Mouse (Mus musculus) MEL (cell line): ENCODE measurements around the gene She.

Source experiments
- CTCF ChIP-seq, 3 experiments: IDR thresholded peaks in 2 of 3; conservative IDR thresholded peaks in 1 of 3; 2 replicates each; pipeline ENCODE4 v1.5.1; 2011 to 2012; ENCODE audit warnings: low read length in 3 of 3, low read depth in 2 of 3, mild to moderate bottlenecking in 2 of 3, improper control_type of control experiment in 1 of 3, inconsistent platforms in 1 of 3, mixed read lengths in 1 of 3, moderate library complexity in 1 of 3; ENCODE audit not compliant: control insufficient read depth in 1 of 3, insufficient read depth in 1 of 3, poor library complexity in 1 of 3, severe bottlenecking in 1 of 3
- ELF1 ChIP-seq: IDR thresholded peaks from 2 replicates; pipeline ENCODE4 v1.6.1; 2014; ENCODE audit warnings: low read depth, mild to moderate bottlenecking, inconsistent platforms, low read length, improper control_type of control experiment, moderate library complexity
- EP300 ChIP-seq, 2 experiments: IDR thresholded peaks; 2 replicates each; pipeline ENCODE4 v1.6.1; 2011; ENCODE audit warnings: improper control_type of control experiment in 2 of 2, low read length in 2 of 2, low read depth in 1 of 2, mild to moderate bottlenecking in 1 of 2
- GABPA ChIP-seq: IDR thresholded peaks from 2 replicates; pipeline ENCODE4 v1.6.1; 2012; ENCODE audit warnings: low read depth, mild to moderate bottlenecking, inconsistent platforms, low read length, improper control_type of control experiment, moderate library complexity
- GATA1 ChIP-seq: IDR thresholded peaks from 2 replicates; pipeline ENCODE4 v1.6.1; 2011; ENCODE audit warnings: low read depth, low read length, improper control_type of control experiment
- HCFC1 ChIP-seq: IDR thresholded peaks from 2 replicates; pipeline ENCODE4 v1.6.1; 2012; ENCODE audit warnings: low read depth, mild to moderate bottlenecking, inconsistent platforms, low read length, improper control_type of control experiment, moderate library complexity
- KAT2A ChIP-seq: conservative IDR thresholded peaks from 2 replicates; pipeline ENCODE4 v1.6.1; 2012; ENCODE audit warnings: low read depth, low read length, improper control_type of control experiment, inconsistent platforms
- NELFE ChIP-seq: IDR thresholded peaks from 2 replicates; pipeline ENCODE4 v1.6.1; 2011; ENCODE audit warnings: low read depth, low read length, improper control_type of control experiment
- POLR2A ChIP-seq, 2 experiments: IDR thresholded peaks; 2 replicates each; pipeline ENCODE4 v1.6.1; 2011 to 2012; ENCODE audit warnings: low read length in 2 of 2, mild to moderate bottlenecking in 2 of 2, control low read depth in 1 of 2, improper control_type of control experiment in 1 of 2, low read depth in 1 of 2, moderate library complexity in 1 of 2; ENCODE audit not compliant: control insufficient read depth in 1 of 2, insufficient read depth in 1 of 2, poor library complexity in 1 of 2
- TBP ChIP-seq: IDR thresholded peaks from 2 replicates; pipeline ENCODE4 v1.8.0; 2011; ENCODE audit warnings: low read depth, low read length, improper control_type of control experiment
- USF1 ChIP-seq: IDR thresholded peaks from 2 replicates; pipeline ENCODE4 v1.6.1; 2014; ENCODE audit warnings: low read depth, mild to moderate bottlenecking, inconsistent platforms, low read length, improper control_type of control experiment, moderate library complexity
- ZNF384 ChIP-seq: IDR thresholded peaks from 2 replicates; pipeline ENCODE4 v1.6.1; 2012; ENCODE audit warnings: low read depth, mild to moderate bottlenecking, inconsistent platforms, low read length, improper control_type of control experiment

GRCm38 (mm10) chr3:89796358-89796757 lies 34.8 kb upstream of the She start:
- TF ChIP-seq ZNF384 (no peak), ELF1 (no peak), CTCF (IDR thresholded peaks at IDR 0.05 in 2 of 3, conservative IDR thresholded peaks at IDR 0.05 in 1 of 3; ENCODE audit: control insufficient read depth in 1 of 3, insufficient read depth in 1 of 3, low read depth in 2 of 3, low read length in 3 of 3, poor library complexity in 1 of 3, severe bottlenecking in 1 of 3) (no peak), HCFC1 (no peak), GATA1 (no peak), EP300 (IDR thresholded peaks at IDR 0.05; ENCODE audit: low read depth in 1 of 2, low read length in 2 of 2) (no peak), POLR2A (IDR thresholded peaks at IDR 0.05; ENCODE audit: control insufficient read depth in 1 of 2, insufficient read depth in 1 of 2, low read depth in 1 of 2, low read length in 2 of 2, poor library complexity in 1 of 2) (no peak), NELFE (no peak), KAT2A (no peak), USF1 (peak; percentile 61; the same call in 1 of the 2 replicates), TBP (no peak), GABPA (no peak)
